Mouse (Mus musculus): ENCODE measurements around the gene Olfr412. TPM values are rescaled to one million over a fixed set of nuclear protein-coding genes. Genes with fewer than 3 reads are reported as not detected.

The Olfr412 gene
- total and polyA plus RNA-seq, 3 experiments = not detected

DNA sequence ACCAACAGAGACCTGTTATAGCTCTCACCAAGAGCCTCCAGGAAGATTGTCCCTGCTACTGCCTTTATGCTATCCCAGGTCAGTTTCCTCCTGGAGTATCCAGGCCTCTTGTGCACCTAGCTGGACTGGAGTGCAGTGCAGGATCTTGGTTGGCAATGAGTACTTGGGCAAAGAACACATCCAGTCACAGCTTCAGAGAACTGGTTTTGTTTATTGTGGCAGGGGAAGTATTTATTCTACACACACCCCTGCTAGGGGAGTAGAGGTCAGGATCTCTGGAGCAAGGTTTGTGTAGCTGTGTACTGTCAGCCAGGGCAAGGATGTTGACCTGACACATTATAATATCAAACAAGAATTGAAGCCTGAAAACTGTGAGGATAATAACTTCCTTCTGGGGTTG lies 33.1 kb upstream of the Olfr412 start:
- dilution Hi-C loops (cut with MboI; ENCODE audit: extremely low pct_ligation_motif_present, extremely low pct_unique_long_range_greater_than_20kb, low sequenced_read_pairs) = no loop called here
- in situ Hi-C loops (cut with MboI; ENCODE audit: low pct_ligation_motif_present, low pct_unique_long_range_greater_than_20kb, low sequenced_read_pairs) = no loop called here
- TF ChIP-seq SIN3A (IDR thresholded peaks at IDR 0.05; ENCODE audit: low read length) (no peak), BHLHE40 (IDR thresholded peaks at IDR 0.05; ENCODE audit: low read depth, low read length) (no peak), RAD21 (IDR thresholded peaks at IDR 0.05; ENCODE audit: low read depth, low read length) (no peak), ZMIZ1 (IDR thresholded peaks at IDR 0.05; ENCODE audit: low read depth, low read length) (no peak), PAX5 (IDR thresholded peaks at IDR 0.05; ENCODE audit: low read length) (no peak), MAX (IDR thresholded peaks at IDR 0.05; ENCODE audit: low read length) (no peak)

DNA sequence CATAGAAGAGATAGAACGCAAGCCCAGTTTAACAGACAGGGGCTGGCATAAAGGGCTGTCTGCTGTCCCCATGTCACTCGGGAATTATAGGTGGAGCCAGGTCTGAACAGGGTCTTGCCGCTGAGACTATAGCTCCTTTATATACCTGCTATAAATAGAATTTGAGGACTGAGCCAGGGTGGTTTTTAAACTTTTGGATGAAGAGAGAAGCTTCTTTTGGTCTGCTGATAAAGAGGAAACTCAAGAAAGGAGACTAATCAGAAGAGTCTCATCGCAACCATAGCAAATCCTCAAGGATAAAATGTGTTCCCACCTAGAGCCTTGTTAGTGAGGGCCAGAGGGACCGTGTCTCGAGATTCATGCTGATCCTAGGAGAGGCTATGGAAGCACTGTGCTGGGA lies 23.9 kb upstream of the Olfr412 start, which contains the start of gene Olfr410:
Gene Olfr410 (minus strand): TSS at position 101 of the 400 bp plus-strand sequence.
- Histone ChIP-seq H3K27me3 (replicated peaks) (peaks cover 71% of the 10 kb centered on the region), H3K4me3 (replicated peaks in 1 of 3; ENCODE audit: low read depth in 2 of 3, low read length in 2 of 3, poor library complexity in 1 of 3) (no peak within 1 kb of the TSS), H3K4me1 (ENCODE audit: control insufficient read depth in 1 of 2, insufficient read depth in 2 of 2) (no peaks in the 10 kb centered on the region), H3K9me3 (replicated peaks; ENCODE audit: low read length) (peaks cover 4% of the 10 kb centered on the region), H3K9ac (ENCODE audit: insufficient read depth, low read depth) (no peak within 1 kb of the TSS), H3K27ac (ENCODE audit: insufficient read depth, low read depth) (no peak within 1 kb of the TSS), H3K4me2 (ENCODE audit: insufficient read depth, low read depth, poor library complexity, severe bottlenecking) (no peak within 1 kb of the TSS), H3K79me2 (replicated peaks; ENCODE audit: control insufficient read depth, extremely low read depth, insufficient read depth, poor library complexity, severe bottlenecking) (no peaks in the 10 kb centered on the region), H3K36me3 (replicated peaks in 1 of 2; ENCODE audit: control insufficient read depth in 1 of 2, insufficient read depth in 1 of 2, low read length in 1 of 2) (no peaks in the 10 kb centered on the region)
- in situ Hi-C loops (cut with MboI; ENCODE audit: low pct_ligation_motif_present, low pct_unique_long_range_greater_than_20kb, low sequenced_read_pairs) (no loop called here), dilution Hi-C loops (cut with MboI; ENCODE audit: extremely low pct_ligation_motif_present, extremely low pct_unique_long_range_greater_than_20kb, low sequenced_read_pairs) (no loop called here)
- no peak for TF ChIP-seq JUN (IDR thresholded peaks at IDR 0.05; ENCODE audit: insufficient read depth, low read depth, low read length)
- TF ChIP-seq TCF12 (IDR thresholded peaks at IDR 0.05; ENCODE audit: low read depth, low read length) = no peak
- TF ChIP-seq USF2 (conservative IDR thresholded peaks at IDR 0.05; ENCODE audit: low read depth, low read length) = no peak
- TF ChIP-seq JUND (conservative IDR thresholded peaks at IDR 0.05; ENCODE audit: low read depth, low read length) = no peak
- TF ChIP-seq ELF1 (IDR thresholded peaks at IDR 0.05; ENCODE audit: low read depth, low read length) = no peak
- DNase-seq (ENCODE audit: extremely low read depth) = no peak

More for the DNA sequence above, 33.1 kb upstream of the Olfr412 start:
- H3K36me3 ChIP-seq (replicated peaks in 1 of 2; ENCODE audit: control insufficient read depth in 1 of 2, insufficient read depth in 1 of 2, low read length in 1 of 2) = no peaks in the 10 kb centered on the region
- H3K9me3 ChIP-seq (replicated peaks; ENCODE audit: low read length) = no peaks in the 10 kb centered on the region
- no peaks in the 10 kb centered on the region for H3K4me1 ChIP-seq (ENCODE audit: control insufficient read depth in 1 of 2, insufficient read depth in 2 of 2)
- no peak overlapping the region for H3K9ac ChIP-seq (ENCODE audit: insufficient read depth, low read depth)
- peaks cover 84% of the 10 kb centered on the region for H3K27me3 ChIP-seq (replicated peaks)
- no peaks in the 10 kb centered on the region for H3K79me2 ChIP-seq (replicated peaks; ENCODE audit: control insufficient read depth, extremely low read depth, insufficient read depth, poor library complexity, severe bottlenecking)
- no peak overlapping the region for H3K4me2 ChIP-seq (ENCODE audit: insufficient read depth, low read depth, poor library complexity, severe bottlenecking)
- no peak overlapping the region for H3K27ac ChIP-seq (ENCODE audit: insufficient read depth, low read depth)
- no peak overlapping the region for H3K4me3 ChIP-seq (replicated peaks in 1 of 3; ENCODE audit: low read depth in 2 of 3, low read length in 2 of 3, poor library complexity in 1 of 3)
- no peak for DNase-seq (ENCODE audit: extremely low read depth)

DNA sequence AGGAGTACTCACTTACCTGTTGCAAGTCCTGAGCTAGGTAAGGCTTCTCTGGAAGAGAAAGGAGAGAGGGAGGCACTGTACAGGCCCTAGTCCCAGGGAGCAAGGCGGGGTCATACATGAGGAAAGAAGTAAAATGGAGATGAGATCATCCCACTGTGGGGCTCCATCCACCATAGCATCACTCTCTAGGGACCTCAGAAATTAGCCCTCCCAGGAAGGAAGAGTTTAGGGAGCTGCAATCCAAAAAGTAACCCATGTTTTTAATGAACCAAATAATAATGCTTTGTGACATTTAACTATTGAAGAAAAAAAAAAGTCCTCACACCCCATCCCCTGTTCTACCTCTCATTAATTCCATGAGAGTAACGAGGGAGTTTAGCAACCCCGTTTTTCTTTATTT lies 9.3 kb upstream of the Olfr412 start, which contains the start of gene Olfr411:
Gene Olfr411 (minus strand): TSS at position 101 of the 400 bp plus-strand sequence.
- Histone ChIP-seq H3K27me3 (replicated peaks) (peaks cover 92% of the 10 kb centered on the region), H3K4me2 (ENCODE audit: insufficient read depth, low read depth, poor library complexity, severe bottlenecking) (no peak within 1 kb of the TSS), H3K27ac (ENCODE audit: insufficient read depth, low read depth) (no peak within 1 kb of the TSS), H3K36me3 (replicated peaks in 1 of 2; ENCODE audit: control insufficient read depth in 1 of 2, insufficient read depth in 1 of 2, low read length in 1 of 2) (no peaks in the 10 kb centered on the region), H3K79me2 (replicated peaks; ENCODE audit: control insufficient read depth, extremely low read depth, insufficient read depth, poor library complexity, severe bottlenecking) (no peaks in the 10 kb centered on the region), H3K4me1 (ENCODE audit: control insufficient read depth in 1 of 2, insufficient read depth in 2 of 2) (no peaks in the 10 kb centered on the region), H3K9me3 (replicated peaks; ENCODE audit: low read length) (peaks cover 7% of the 10 kb centered on the region), H3K4me3 (replicated peaks in 1 of 3; ENCODE audit: low read depth in 2 of 3, low read length in 2 of 3, poor library complexity in 1 of 3) (no peak within 1 kb of the TSS), H3K9ac (ENCODE audit: insufficient read depth, low read depth) (no peak within 1 kb of the TSS)
- dilution Hi-C loops (cut with MboI; ENCODE audit: extremely low pct_ligation_motif_present, extremely low pct_unique_long_range_greater_than_20kb, low sequenced_read_pairs) (no loop called here), in situ Hi-C loops (cut with MboI; ENCODE audit: low pct_ligation_motif_present, low pct_unique_long_range_greater_than_20kb, low sequenced_read_pairs) (loop anchor here (25.0 kb wide), 2 partner anchors 1065 to 1215 kb away; partner anchors contain the start of gene Haspin)
- DNase-seq (ENCODE audit: extremely low read depth) = no peak
- TF ChIP-seq CHD1 (IDR thresholded peaks at IDR 0.05; ENCODE audit: low read depth, low read length) (no peak), RAD21 (IDR thresholded peaks at IDR 0.05; ENCODE audit: low read depth, low read length) (no peak), MAFK (IDR thresholded peaks at IDR 0.05; ENCODE audit: insufficient replicate concordance, low read length) (no peak), ETS1 (conservative IDR thresholded peaks at IDR 0.05; ENCODE audit: low read depth, low read length) (no peak), POLR2AphosphoS2 (IDR thresholded peaks at IDR 0.05; ENCODE audit: low read depth, low read length) (no peak), MYC (IDR thresholded peaks at IDR 0.05; ENCODE audit: low read depth, low read length) (no peak), JUND (conservative IDR thresholded peaks at IDR 0.05; ENCODE audit: low read depth, low read length) (no peak), ZC3H11A (IDR thresholded peaks at IDR 0.05; ENCODE audit: low read depth, low read length) (no peak), MEF2A (IDR thresholded peaks at IDR 0.05; ENCODE audit: borderline replicate concordance, low read depth, low read length) (no peak), E2F4 (IDR thresholded peaks at IDR 0.05; ENCODE audit: insufficient replicate concordance, low read depth, low read length) (no peak), PAX5 (IDR thresholded peaks at IDR 0.05; ENCODE audit: low read length) (no peak), RCOR1 (conservative IDR thresholded peaks at IDR 0.05; ENCODE audit: low read depth, low read length) (no peak), TBP (conservative IDR thresholded peaks at IDR 0.05; ENCODE audit: low read depth, low read length) (no peak)

Measured in CH12.LX (cell line).